Mouse (Mus musculus) liver, embryonic 14 days (tissue): ENCODE measurements around the gene Cgrrf1. TPM values are rescaled to one million over a fixed set of nuclear protein-coding genes. Genes with fewer than 3 reads are reported as not detected.

Experiments used
- polyA plus RNA-seq: library from polyadenylated mRNA; depleted of rRNA; stranded (reverse); fragments of >200 nt; gene quantifications from 2 replicates; pipeline ENCODE4 v1.2.3, GENCODE M21; 2012; rRNA removed

The Cgrrf1 gene
- 9.4 and 11.0 TPM in 2 replicates for polyA plus RNA-seq

GRCm38 (mm10) chr14:46831837-46832333, at the start of gene Cgrrf1:
Gene Cgrrf1 (plus strand): TSS chr14:46832125.

GRCm38 (mm10) chr14:46787787-46788504, 44.0 kb upstream of the Cgrrf1 start, which contains the start of gene Cnih1:
Gene Cnih1 (minus strand): TSS chr14:46788411.

GRCm38 (mm10) chr14:46821873-46822716, 9.8 kb upstream of the Cgrrf1 start, which contains the start of gene Gmfb:
Gene Gmfb (minus strand): TSS chr14:46822242.

GRCm38 (mm10) chr14:46882431-46883067, 50.6 kb downstream of the Cgrrf1 start, which contains the start of gene Samd4:
Gene Samd4 (plus strand): TSS chr14:46882854.

Other genes starting within 250 kb of the Cgrrf1 start
- gene Cdkn3, start 71.6 kb upstream of the Cgrrf1 start, polyA plus RNA-seq, result 41.5 and 48.8 TPM in 2 replicates
- gene Cnih1, start 43.7 kb upstream of the Cgrrf1 start, polyA plus RNA-seq, result 31.1 and 38.3 TPM in 2 replicates
- gene Gmfb, start 9.9 kb upstream of the Cgrrf1 start, polyA plus RNA-seq, result 13.5 and 17.6 TPM in 2 replicates
- 0.48 TPM in 2 replicates for gene Samd4, start 50.7 kb downstream of the Cgrrf1 start, polyA plus RNA-seq